Mouse (Mus musculus) cerebellum, adult 11 months (tissue): Measurements from ENCODE around the gene March5.
"Not testable (repeated sequence)": the region's sequence is repeated elsewhere in the genome, so short reads cannot be mapped to it uniquely, and the experiment has no call there.

Experiments used
- DNase-seq: peaks from one replicate; pipeline ENCODE4 v3.0.0; 2022

The March5 gene

DNA sequence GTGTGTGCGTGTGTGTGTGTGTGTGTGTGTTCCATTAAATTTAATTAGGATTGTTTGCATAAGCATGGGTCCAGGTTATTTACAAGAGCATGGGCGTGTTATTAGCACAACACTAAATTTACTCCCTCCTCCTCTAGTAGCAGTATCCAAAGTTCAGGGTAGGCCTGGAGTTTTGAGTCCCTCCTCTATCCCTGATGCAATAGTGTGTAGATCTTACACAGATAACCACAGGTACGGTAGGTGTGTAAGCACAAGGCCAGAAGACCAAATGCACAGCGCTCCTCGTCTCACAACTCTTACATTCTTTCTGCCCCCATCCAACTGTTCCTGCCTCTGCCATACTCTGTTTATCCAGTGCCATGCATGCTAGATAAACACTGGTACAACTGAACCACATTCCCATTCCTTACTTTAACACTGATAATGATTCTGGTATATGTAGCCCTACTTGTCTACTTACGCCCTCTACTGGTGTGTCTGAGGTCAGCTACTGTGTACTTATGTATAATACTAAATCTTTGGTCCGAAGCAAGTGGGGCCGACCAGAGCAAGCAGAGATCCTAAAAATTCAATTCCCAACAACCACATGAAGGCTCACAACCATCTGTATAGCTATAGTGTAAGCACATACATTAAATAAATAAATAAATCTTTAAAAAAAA is 2.3 kb downstream of the March5 start:
- DNase-seq: no peak

DNA sequence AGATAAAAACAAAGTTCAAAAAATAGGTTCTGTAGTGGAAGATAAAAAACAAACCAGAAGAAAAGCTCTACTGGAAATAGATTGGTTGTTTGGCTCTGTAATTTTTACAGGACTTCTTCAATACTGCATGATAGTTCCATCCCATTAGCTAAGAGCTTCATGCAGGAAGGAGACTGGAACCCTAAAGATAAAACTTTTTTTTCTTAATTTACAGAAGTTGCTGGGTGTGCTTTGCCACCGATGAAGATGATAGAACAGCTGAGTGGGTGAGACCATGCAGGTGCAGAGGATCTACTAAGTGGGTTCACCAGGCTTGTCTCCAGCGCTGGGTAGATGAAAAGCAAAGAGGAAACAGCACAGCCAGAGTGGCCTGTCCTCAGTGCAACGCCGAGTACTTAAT is 3.1 kb downstream of the March5 start:
- DNase-seq: no peak

GRCm38 (mm10) chr19:37211416-37211815 is 4.1 kb downstream of the March5 start:
- DNase-seq: no peak

DNA sequence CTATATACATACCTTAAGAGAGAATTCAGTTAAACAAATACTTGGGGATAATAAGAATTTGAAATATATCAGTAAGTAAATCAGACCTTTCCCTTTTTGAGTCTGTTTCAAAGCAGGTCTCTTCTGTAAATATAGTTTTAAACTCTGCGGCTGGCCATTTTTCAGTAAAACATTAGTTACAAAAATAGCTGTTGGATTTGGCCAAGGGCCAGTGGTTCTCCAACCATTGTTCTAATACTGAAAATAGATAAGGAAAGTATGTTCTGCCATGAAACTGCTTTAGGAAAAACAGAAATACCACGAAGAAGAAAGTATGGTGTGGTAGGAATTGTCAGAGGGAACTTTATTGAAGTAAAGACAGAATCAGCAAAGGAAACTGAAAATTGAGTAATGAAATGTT is 7.4 kb downstream of the March5 start:
- DNase-seq: no peak

DNA sequence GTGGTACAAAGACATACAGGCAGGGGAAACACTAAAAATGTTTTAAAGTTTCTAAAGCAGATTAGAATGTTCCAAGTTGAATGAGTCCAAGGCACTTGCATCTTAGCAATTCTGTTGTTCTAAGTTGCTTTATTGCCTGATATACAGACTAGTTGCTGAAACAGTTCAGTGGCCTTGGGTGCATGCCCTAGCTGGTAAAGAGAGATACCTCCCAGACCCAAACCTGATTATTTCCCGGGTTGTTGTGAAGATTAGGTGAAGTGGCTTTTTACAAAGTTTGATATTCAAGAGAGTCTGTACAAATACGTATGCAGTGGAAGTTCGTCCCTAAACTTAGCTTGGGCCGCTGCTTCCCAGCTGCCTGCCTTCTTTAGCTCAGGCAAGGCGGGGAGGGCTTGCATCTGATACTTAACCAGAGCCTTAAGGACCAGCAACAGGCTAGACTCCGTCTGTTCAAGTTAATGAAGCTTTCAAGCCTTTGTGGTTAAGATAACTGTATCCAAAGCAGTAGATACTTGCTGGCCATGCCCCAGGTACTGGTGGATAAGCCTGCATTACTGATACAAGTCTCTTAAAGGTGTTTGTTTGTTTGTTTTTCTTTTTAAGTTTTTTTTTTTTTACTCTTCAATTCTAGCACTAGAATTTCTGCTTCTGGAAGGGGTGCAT is 18.0 kb downstream of the March5 start:
- DNase-seq: no peak

DNA sequence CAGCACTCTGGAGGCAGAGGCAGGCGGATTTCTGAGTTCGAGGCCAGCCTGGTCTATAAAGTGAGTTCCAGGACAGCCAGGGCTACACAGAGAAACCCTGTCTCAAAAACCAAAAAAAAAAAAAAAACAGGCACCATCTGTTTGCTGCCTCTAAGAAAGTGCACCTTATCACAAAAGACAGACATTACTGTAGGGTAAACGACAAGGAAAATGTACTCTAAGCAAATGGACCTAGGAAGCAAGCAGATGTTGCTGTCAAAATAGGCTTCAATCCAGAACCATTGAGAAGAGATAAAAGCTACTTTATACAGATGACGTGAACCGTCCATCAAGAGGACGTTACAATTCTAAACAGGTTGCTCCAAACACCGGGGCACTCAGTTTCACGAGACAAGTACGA is 25.3 kb downstream of the March5 start:
- DNase-seq: not testable (repeated sequence)

DNA sequence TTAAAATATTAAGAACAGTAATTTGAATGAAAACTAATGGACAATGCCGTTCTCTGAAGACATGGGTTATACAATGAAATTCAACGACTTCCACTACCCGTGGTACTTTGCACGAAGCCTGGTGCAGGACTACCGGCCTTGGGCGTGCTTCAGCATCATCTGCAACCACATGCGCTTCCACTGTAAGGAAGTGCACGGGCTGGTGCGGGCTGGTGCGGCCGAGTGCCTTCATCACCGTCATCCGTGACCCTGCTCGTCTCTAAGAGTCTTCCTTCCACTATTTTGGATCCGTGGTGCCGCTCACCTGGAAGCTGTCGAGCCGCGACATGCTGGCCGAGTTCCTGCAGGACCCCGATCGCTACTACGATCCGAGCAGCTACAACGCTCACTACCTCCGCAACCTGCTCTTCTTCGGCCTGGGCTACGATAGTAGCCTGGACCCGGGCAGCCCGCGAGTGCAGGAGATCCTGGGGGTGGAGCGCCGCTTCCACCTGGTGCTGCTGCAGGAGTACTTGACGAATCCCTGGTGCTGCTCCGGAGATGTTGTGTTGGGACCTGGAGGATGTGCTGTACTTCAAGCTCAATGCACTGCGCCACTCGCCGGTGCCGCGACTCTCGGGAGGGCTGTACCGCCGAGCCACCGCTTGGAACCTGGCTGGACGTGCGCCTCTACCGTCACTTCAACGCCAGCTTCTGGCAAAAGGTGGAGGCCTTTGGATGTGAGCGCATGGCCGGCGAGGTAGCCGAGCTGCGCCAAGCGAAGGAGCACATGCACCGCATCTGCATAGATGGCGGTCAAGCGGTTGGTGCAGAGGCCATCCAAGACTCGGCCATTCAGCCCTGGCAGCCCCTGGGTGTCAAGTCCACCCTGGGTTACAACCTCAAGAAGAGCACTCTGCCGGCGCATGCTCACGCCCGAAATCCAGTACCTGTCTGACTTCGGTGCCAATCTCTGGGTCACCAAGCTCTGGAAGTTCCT is 26.5 kb downstream of the March5 start:
- peak; percentile 19 for DNase-seq

- no peak for DNase-seq
These were observed 28.5 kb downstream of the March5 start for GRCm38 (mm10) chr19:37235818-37236217.

- DNase-seq: no peak
These were observed 30.0 kb downstream of the March5 start for GRCm38 (mm10) chr19:37237306-37237705.

DNA sequence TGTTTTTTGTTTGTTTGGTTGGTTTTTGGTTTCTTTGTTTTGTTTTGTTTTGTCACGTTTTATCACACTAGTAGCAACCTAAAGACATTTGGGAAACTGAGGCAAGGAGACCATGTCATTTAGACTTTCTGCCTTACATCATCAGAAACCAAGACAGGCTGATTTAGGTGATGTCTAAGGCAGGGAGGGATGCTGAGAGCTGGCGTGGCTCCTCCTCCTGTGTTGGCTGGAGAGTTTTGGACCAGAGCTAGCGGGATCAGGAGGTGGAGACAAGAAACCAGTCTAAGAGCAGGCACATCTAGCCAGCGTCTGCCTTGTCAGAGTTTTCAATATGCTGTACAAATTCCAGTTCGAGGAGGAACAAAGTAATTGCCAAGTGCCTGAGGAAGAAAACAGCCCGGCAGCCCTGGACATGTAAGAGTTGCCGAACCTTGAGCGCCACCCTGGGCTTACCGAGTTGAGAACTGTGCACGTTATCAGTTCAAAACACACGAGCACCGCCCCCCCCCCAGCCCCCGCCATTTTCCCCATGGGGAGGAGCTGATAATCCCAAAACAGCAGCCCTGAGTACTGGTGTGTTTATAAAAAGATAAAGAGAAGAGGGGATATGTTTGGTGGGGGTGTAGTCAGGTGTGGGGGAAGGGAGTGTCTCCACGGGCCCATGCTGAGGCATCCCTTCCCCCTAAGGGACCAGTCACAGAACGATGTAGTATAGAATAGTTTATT is 30.5 kb downstream of the March5 start:
- DNase-seq: no peak

GRCm38 (mm10) chr19:37238651-37239050 is 31.3 kb downstream of the March5 start:
- DNase-seq: no peak

DNA sequence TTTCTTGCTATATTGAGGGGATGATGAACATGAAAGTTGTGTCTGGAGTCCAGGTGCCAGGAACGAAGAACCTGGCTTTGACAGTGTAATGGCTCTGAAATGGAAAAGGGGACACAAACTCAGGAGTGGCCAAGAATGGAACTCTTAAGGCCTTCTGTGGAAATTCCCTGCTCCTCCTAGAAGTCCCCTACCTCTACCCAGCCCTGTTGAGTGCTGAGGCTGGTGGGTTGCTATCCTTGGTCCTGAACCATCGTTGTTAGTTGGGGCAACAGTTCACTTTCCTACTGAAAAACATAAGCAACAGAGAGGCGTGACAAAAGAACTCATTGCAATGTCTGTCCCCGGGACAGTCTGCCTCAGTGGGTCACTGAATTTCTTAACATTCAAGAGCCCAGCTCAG is 31.8 kb downstream of the March5 start:
- DNase-seq: no peak

DNA sequence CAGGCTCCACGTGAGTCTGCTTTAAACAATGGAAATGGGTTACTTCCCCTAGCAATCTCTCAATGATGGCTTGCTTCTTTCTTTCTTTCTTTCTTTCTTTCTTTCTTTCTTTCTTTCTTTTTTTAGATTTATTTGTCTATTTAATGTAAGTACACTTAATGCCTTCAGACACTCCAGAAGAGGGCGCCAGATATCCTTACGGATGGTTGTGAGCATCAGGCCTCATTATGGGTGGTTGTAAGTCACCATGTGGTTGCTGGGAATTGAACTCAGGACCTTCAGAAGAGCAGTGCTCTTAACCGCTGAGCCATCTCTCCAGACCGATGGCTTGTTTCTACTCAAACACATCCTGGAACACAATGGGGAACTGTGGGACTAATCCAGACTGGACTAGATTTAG is 33.9 kb downstream of the March5 start:
- no peak for DNase-seq

- DNase-seq: no peak
These were observed 35.4 kb downstream of the March5 start for GRCm38 (mm10) chr19:37242707-37243106.

DNA sequence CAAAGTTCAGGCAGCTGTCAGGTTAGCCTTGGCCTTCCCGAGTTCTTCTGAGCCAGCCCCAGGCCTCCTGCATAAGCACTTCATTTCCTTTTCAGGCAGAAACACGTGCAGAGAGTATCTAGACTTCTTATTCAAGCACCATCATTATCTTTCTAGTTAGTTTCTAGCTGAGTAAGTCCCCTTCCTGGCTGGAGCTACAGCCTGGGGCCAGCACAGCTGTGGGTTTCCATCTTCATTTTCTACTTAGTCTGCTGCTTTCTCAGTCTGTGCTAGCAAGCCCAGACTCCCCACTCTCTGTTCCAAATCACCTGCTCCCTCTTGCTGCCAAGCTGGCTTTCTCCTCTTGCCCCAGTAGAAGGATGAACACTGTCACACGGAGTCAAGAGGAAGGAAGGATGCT is 39.5 kb downstream of the March5 start:
- no peak for DNase-seq

- no peak for DNase-seq
These were observed 40.9 kb downstream of the March5 start for GRCm38 (mm10) chr19:37248199-37248598.

DNA sequence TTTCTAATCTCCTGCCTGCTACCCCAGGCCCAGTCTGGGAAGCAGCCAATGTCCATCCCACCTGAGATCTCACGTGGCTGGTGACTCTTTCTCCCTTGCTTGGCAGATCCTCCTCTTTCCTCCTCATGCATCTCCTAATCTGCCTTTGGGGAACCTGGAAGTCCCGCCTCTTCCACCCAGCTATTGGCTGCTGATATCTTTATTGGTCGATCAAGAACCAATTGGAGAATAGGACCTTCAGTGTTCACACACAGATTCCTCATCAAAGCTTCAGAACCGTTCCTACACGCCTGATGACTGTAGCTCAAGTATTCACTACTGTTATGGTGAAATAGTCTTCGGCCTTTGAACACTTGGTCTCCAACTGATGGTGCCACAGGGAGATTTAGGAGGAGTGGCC is 44.8 kb downstream of the March5 start:
- no peak for DNase-seq

GRCm38 (mm10) chr19:37255321-37255720 is 48.0 kb downstream of the March5 start:
- no peak for DNase-seq

DNA sequence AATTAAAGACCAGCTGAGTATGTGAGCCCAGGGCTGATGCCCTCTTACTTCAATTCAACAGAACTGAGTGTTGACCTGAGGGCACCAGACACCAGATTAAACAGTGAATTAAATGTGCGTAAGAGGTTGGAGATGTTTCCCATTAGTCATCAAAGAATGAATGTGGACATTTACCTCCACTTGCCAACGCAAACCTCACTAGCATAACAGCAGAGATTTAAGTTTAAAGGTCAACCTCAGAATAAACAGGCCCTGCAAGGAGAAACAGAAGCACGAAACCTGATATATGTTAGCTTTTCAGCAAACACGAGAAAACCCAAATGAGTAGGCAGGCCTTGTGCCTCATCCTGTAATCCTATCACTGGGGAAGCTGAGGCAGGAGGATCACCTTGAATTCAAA is 55.0 kb downstream of the March5 start:
- no peak for DNase-seq

DNA sequence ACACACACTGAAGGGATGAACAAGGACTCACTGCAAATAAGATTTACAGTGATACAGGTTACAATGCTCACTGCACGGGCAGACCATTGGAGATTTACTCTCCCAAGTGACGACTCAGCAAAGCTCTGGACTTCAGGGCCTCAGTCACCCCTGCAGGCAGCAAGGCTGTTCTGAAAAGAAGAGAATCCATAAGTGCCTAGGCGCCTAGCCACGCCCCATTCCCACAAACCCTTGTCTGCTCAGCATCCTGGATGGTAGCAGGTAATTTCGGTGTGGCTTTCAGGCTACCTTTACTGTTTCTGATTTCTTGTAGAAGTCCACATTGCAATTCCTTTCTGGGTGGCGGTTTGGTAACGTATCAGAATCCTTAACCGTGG is 56.2 kb downstream of the March5 start:
- DNase-seq: no peak

GRCm38 (mm10) chr19:37263943-37264897 is 56.9 kb downstream of the March5 start:
- DNase-seq: peak; percentile 17
